Mouse (Mus musculus): ENCODE results near the gene Elovl6. TPM values are rescaled to one million over a fixed set of nuclear protein-coding genes. Genes with fewer than 3 reads are reported as not detected.

Elovl6 gene
- total and polyA plus RNA-seq, 3 experiments, result 15.0 to 17.2 TPM; not detected in 1

DNA sequence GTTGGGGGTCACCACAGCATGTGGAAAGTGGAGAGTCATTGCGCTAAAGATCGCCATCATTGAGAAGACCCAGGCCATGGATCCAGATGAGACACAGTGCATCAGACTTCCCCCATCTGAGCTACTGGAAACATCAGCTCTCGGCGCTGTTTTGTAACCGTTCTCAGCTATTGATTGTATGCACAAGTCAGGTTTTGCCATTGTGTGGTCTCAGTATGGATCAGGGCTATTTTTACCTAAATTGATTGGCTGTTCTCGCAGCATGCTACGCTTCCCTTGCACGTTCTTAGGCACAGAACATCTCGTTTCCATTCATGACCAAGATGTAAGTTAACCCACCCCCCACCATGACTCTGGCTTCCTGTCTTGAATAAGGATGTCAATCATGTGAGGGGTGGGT is 27.9 kb downstream of the Elovl6 start:
- no peak for DNase-seq (ENCODE audit: low read depth, low spot score)
- Histone ChIP-seq H3K79me2 (ENCODE audit: control insufficient read depth, insufficient read depth, low read length, poor library complexity) (no peaks in the 10 kb centered on the region), H3K4me1 (ENCODE audit: control insufficient read depth in 1 of 2, insufficient read depth in 2 of 2, low read length in 2 of 2) (no peaks in the 10 kb centered on the region), H3K4me3 (ENCODE audit: control insufficient read depth in 1 of 2, insufficient read depth in 1 of 2, low read depth in 2 of 2, low read length in 2 of 2) (no peak overlapping the region), H3K27ac (ENCODE audit: control insufficient read depth, low read depth, low read length) (no peak overlapping the region), H3K9ac (ENCODE audit: control insufficient read depth, low read depth, low read length, poor library complexity, severe bottlenecking) (no peak overlapping the region), H3K36me3 (ENCODE audit: control insufficient read depth in 1 of 2, insufficient read depth in 2 of 2, low read length in 2 of 2) (no peaks in the 10 kb centered on the region; a peak in 1 of 4 replicates), H3K9me3 (replicated peaks; ENCODE audit: insufficient read depth, low read length) (no peaks in the 10 kb centered on the region), H3K27me3 (ENCODE audit: control insufficient read depth in 1 of 2, insufficient read depth in 2 of 2, low read length in 2 of 2) (no peaks in the 10 kb centered on the region)
- TF ChIP-seq BHLHE40 (IDR thresholded peaks at IDR 0.05; ENCODE audit: borderline replicate concordance, low read depth, low read length) (no peak), ZKSCAN1 (IDR thresholded peaks at IDR 0.05; ENCODE audit: low read depth, low read length) (no peak), GABPA (IDR thresholded peaks at IDR 0.05; ENCODE audit: low read depth, low read length) (no peak), RAD21 (IDR thresholded peaks at IDR 0.05; ENCODE audit: low read depth, low read length) (no peak), CTCF (IDR thresholded peaks at IDR 0.05 in 2 of 3, conservative IDR thresholded peaks at IDR 0.05 in 1 of 3; ENCODE audit: control insufficient read depth in 1 of 3, insufficient read depth in 1 of 3, low read depth in 2 of 3, low read length in 3 of 3, poor library complexity in 1 of 3, severe bottlenecking in 1 of 3) (no peak), JUND (IDR thresholded peaks at IDR 0.05; ENCODE audit: low read depth, low read length) (no peak), MAFK (IDR thresholded peaks at IDR 0.05; ENCODE audit: borderline replicate concordance, low read depth, low read length) (no peak), RCOR1 (IDR thresholded peaks at IDR 0.05; ENCODE audit: low read depth, low read length) (no peak), SMC3 (IDR thresholded peaks at IDR 0.05; ENCODE audit: low read depth, low read length) (no peak), UBTF (IDR thresholded peaks at IDR 0.05; ENCODE audit: borderline replicate concordance, insufficient read depth, low read depth, low read length) (no peak), CHD1 (IDR thresholded peaks at IDR 0.05; ENCODE audit: low read depth, low read length) (no peak), MAX (IDR thresholded peaks at IDR 0.05; ENCODE audit: low read length) (no peak), ZMIZ1 (IDR thresholded peaks at IDR 0.05; ENCODE audit: low read depth, low read length) (no peak), CHD2 (IDR thresholded peaks at IDR 0.05; ENCODE audit: low read length) (no peak), TAL1 (IDR thresholded peaks at IDR 0.05; ENCODE audit: low read length) (no peak), TBP (IDR thresholded peaks at IDR 0.05; ENCODE audit: low read depth, low read length) (no peak)

DNA sequence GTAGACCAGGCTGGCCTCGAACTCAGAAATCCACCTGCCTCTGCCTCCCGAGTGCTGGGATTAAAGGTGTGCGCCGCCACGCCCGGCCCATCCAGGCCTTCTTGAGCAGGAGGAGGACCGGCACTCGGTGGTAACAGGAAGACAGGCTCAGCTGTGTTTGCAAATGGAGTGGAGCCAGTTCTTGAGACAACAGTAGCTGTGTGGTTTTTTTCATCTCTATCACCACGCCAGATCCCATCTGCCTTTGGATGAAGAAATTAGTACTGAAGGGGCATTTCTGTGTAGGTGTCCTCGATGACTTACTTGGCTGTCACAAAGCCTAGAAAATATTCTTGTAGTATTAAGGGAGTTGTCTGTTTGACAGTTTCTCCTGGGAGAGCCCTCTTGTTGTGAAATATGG is 28.9 kb downstream of the Elovl6 start:
- Histone ChIP-seq H3K27me3 (ENCODE audit: control insufficient read depth in 1 of 2, insufficient read depth in 2 of 2, low read length in 2 of 2) (no peaks in the 10 kb centered on the region), H3K27ac (ENCODE audit: control insufficient read depth, low read depth, low read length) (no peak overlapping the region), H3K79me2 (ENCODE audit: control insufficient read depth, insufficient read depth, low read length, poor library complexity) (no peaks in the 10 kb centered on the region), H3K9ac (ENCODE audit: control insufficient read depth, low read depth, low read length, poor library complexity, severe bottlenecking) (no peak overlapping the region), H3K36me3 (ENCODE audit: control insufficient read depth in 1 of 2, insufficient read depth in 2 of 2, low read length in 2 of 2) (no peaks in the 10 kb centered on the region; a peak in 1 of 4 replicates), H3K4me1 (ENCODE audit: control insufficient read depth in 1 of 2, insufficient read depth in 2 of 2, low read length in 2 of 2) (no peaks in the 10 kb centered on the region), H3K9me3 (replicated peaks; ENCODE audit: insufficient read depth, low read length) (no peaks in the 10 kb centered on the region), H3K4me3 (ENCODE audit: control insufficient read depth in 1 of 2, insufficient read depth in 1 of 2, low read depth in 2 of 2, low read length in 2 of 2) (no peak overlapping the region)
- no peak for DNase-seq (ENCODE audit: low read depth, low spot score)
- TF ChIP-seq ZC3H11A (IDR thresholded peaks at IDR 0.05; ENCODE audit: low read depth, low read length) (no peak), CTCF (IDR thresholded peaks at IDR 0.05 in 2 of 3, conservative IDR thresholded peaks at IDR 0.05 in 1 of 3; ENCODE audit: control insufficient read depth in 1 of 3, insufficient read depth in 1 of 3, low read depth in 2 of 3, low read length in 3 of 3, poor library complexity in 1 of 3, severe bottlenecking in 1 of 3) (no peak), USF2 (IDR thresholded peaks at IDR 0.05; ENCODE audit: borderline replicate concordance in 1 of 2, insufficient read depth in 1 of 2, low read depth in 1 of 2, low read length in 2 of 2) (no peak), GATA1 (IDR thresholded peaks at IDR 0.05; ENCODE audit: low read depth, low read length) (no peak), MEF2A (IDR thresholded peaks at IDR 0.05; ENCODE audit: extremely low read depth, insufficient replicate concordance, low read depth, low read length, poor library complexity, severe bottlenecking) (no peak), TBP (IDR thresholded peaks at IDR 0.05; ENCODE audit: low read depth, low read length) (no peak), ZNF384 (IDR thresholded peaks at IDR 0.05; ENCODE audit: low read depth, low read length) (no peak), TCF12 (IDR thresholded peaks at IDR 0.05; ENCODE audit: low read depth, low read length) (no peak), JUND (IDR thresholded peaks at IDR 0.05; ENCODE audit: low read depth, low read length) (no peak), BHLHE40 (IDR thresholded peaks at IDR 0.05; ENCODE audit: borderline replicate concordance, low read depth, low read length) (no peak), KAT2A (conservative IDR thresholded peaks at IDR 0.05; ENCODE audit: low read depth, low read length) (no peak), ELF1 (IDR thresholded peaks at IDR 0.05; ENCODE audit: low read depth, low read length) (no peak), RAD21 (IDR thresholded peaks at IDR 0.05; ENCODE audit: low read depth, low read length) (no peak), CHD2 (IDR thresholded peaks at IDR 0.05; ENCODE audit: low read length) (no peak), ZMIZ1 (IDR thresholded peaks at IDR 0.05; ENCODE audit: low read depth, low read length) (no peak)

All from MEL (cell line).